Mouse (Mus musculus): ENCODE measurements around the gene Add1. TPM values are rescaled to one million over a fixed set of nuclear protein-coding genes. Genes with fewer than 3 reads are reported as not detected.
A peak's percentile ranks its signal among the peaks of the same experiment; 100 is the strongest.
"Not testable (repeated sequence)": the region's sequence is repeated elsewhere in the genome, so short reads cannot be mapped to it uniquely, and the experiment has no call there.

Add1 gene
- polyA plus RNA-seq, 1 experiment from 2014 or later = 222 TPM

GRCm38 (mm10) chr5:34563854-34564253, 9.6 kb upstream of the Add1 start:
- ATAC-seq (replicated peaks) = no peak

GRCm38 (mm10) chr5:34564291-34564690, 9.2 kb upstream of the Add1 start:
- no peak overlapping the region for H3K4me3 ChIP-seq
- H3K4me1 ChIP-seq = peaks cover 12% of the 10 kb centered on the region; the same call in 1 of the 2 replicates
- peaks cover 42% of the 10 kb centered on the region for H3K36me3 ChIP-seq
- H3K27ac ChIP-seq (replicated peaks) = no peak overlapping the region
- 87% methylated on average over 4 of the region's 4 CpGs for WGBS
- H3K27me3 ChIP-seq = no peaks in the 10 kb centered on the region
- no peak for ATAC-seq (replicated peaks)
- no peak overlapping the region for H3K4me2 ChIP-seq (replicated peaks)
- no peak overlapping the region for H3K9ac ChIP-seq (replicated peaks)
- H3K9me3 ChIP-seq = no peaks in the 10 kb centered on the region

More at GRCm38 (mm10) chr5:34563854-34564253, 9.6 kb upstream of the Add1 start:
- WGBS = 98% methylated on average over 1 of the region's 1 CpGs
- H3K4me2 ChIP-seq (replicated peaks) = no peak overlapping the region
- H3K4me1 ChIP-seq = peaks cover 12% of the 10 kb centered on the region; the same call in 1 of the 2 replicates
- H3K27me3 ChIP-seq = no peaks in the 10 kb centered on the region
- no peak overlapping the region for H3K27ac ChIP-seq (replicated peaks)
- H3K4me3 ChIP-seq = no peak overlapping the region
- H3K9ac ChIP-seq (replicated peaks) = no peak overlapping the region
- peaks cover 46% of the 10 kb centered on the region for H3K36me3 ChIP-seq
- no peaks in the 10 kb centered on the region for H3K9me3 ChIP-seq

DNA sequence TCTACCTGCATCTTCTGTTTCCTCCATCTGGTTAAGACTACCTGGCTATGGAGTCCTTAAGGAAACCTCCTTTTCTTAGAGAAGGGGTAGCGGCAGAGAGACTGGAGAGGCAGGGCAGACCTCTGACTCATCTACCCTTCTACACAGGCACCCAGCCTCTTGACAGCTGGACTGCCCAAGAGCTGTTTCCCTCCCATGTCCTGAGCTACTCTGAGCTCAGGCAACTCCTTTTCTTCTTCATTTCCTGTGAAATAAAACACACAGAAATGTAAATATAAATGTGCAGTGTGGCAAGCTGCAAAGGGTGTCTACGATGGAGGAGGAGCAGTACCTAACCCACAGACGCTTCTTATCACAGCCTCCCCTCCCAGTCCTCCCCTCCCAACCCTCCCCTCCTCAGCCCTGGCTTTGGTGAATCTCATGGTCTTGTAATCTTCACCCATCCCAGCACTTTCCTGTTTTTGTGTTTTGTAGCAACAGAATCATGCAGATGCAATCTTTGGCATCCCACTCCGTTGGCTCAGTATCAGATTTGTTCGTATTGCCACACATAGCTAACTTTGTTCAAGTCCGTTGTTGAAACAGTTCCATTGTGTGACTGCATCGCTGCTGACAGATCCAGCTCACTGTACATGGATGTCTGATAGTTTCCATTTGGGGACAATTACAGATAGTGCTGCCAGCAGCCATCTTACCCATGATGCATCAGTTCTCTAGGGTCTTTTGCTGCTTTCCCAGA, 7.8 kb upstream of the Add1 start:
- no peak overlapping the region for H3K9ac ChIP-seq (replicated peaks)
- H3K27ac ChIP-seq (replicated peaks) = peak overlapping the region; percentile 66
- 55% methylated on average over 7 of the region's 7 CpGs for whole genome bisulfite sequencing
- H3K27me3 ChIP-seq = no peaks in the 10 kb centered on the region
- H3K4me1 ChIP-seq = peaks cover 12% of the 10 kb centered on the region; the same call in 1 of the 2 replicates
- H3K36me3 ChIP-seq = peaks cover 28% of the 10 kb centered on the region
- H3K4me2 ChIP-seq (replicated peaks) = no peak overlapping the region
- no peaks in the 10 kb centered on the region for H3K9me3 ChIP-seq
- H3K4me3 ChIP-seq = no peak overlapping the region
- ATAC-seq (replicated peaks) = peak; percentile 54

DNA sequence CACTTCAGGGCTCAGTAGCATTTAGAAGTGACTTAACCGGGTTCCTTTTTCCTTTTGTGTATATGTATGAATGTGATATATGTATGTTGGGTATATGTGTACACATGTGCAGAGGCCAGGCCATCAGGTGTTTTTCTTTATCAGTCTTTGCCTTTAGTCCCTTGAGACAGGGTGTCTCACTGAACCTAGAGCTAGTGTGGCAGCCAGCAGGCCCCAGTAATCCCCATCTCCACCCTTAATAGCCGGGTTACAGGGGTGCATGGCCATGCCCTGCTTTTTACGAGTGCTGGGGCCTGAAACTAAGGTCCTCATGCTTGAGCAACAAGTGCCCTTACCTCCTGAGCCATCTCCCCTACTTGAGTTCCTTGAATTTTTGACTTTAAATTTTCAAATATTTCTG, 1.9 kb upstream of the Add1 start:
- Histone ChIP-seq H3K27ac (replicated peaks) (no peak overlapping the region), H3K9me3 (no peaks in the 10 kb centered on the region), H3K4me1 (peaks cover 22% of the 10 kb centered on the region), H3K9ac (replicated peaks) (no peak overlapping the region), H3K4me2 (replicated peaks) (no peak overlapping the region), H3K27me3 (no peaks in the 10 kb centered on the region), H3K4me3 (no peak overlapping the region), H3K36me3 (no peaks in the 10 kb centered on the region)
- WGBS = 91% methylated on average over 3 of the region's 3 CpGs
- ATAC-seq (replicated peaks) = no peak

GRCm38 (mm10) chr5:34572568-34572967, 896 bp upstream of the Add1 start:
- H3K27me3 ChIP-seq; H3K36me3 ChIP-seq; ATAC-seq (replicated peaks); H3K9me3 ChIP-seq: not testable (repeated sequence)
- Histone ChIP-seq H3K9ac (replicated peaks) (peak overlapping the region; percentile 99), H3K4me2 (replicated peaks) (peak overlapping the region; percentile 48), H3K4me1 (peaks cover 21% of the 10 kb centered on the region), H3K4me3 (peak overlapping the region; percentile 98), H3K27ac (replicated peaks) (peak overlapping the region; percentile 93)
- WGBS = 60% methylated on average over 4 of the region's 4 CpGs

DNA sequence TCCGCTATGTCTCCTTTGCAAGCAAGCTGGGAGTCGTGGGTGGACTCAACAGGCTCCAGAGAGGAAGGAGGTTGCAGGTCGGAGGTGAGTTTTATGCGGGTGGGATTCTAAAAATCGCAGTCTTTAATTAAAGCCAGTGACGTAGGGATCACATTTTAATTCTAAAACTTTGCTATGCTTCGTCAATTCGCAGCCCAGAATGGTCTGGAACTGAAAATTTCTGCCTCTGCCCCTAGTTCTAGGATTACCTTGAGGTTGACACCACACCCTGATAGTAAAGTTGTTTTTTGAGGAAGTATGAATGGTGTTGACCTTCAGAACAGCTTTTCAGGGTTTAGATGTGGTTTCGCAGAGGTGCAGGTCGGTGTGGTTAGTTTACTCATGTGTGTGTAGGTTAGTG, 1.3 kb downstream of the Add1 start:
- Histone ChIP-seq H3K27me3 (no peaks in the 10 kb centered on the region), H3K4me2 (replicated peaks) (peak overlapping the region; percentile 55), H3K9ac (replicated peaks) (peak overlapping the region; percentile 99), H3K9me3 (no peaks in the 10 kb centered on the region), H3K27ac (replicated peaks) (peak overlapping the region; percentile 93; the same call in 1 of the 2 replicates), H3K36me3 (no peaks in the 10 kb centered on the region), H3K4me1 (peaks cover 21% of the 10 kb centered on the region), H3K4me3 (peak overlapping the region; percentile 98)
- no peak for ATAC-seq (replicated peaks)
- 36% methylated on average over 10 of the region's 10 CpGs for WGBS

GRCm38 (mm10) chr5:34576286-34576685, 2.8 kb downstream of the Add1 start:
- peaks cover 21% of the 10 kb centered on the region for H3K4me1 ChIP-seq
- ATAC-seq (replicated peaks) = no peak
- no peak overlapping the region for H3K9ac ChIP-seq (replicated peaks)
- H3K27ac ChIP-seq (replicated peaks) = no peak overlapping the region
- no peak overlapping the region for H3K4me2 ChIP-seq (replicated peaks)
- no peaks in the 10 kb centered on the region for H3K36me3 ChIP-seq
- WGBS = 96% methylated on average over 1 of the region's 1 CpGs
- no peaks in the 10 kb centered on the region for H3K27me3 ChIP-seq
- H3K4me3 ChIP-seq = no peak overlapping the region
- no peaks in the 10 kb centered on the region for H3K9me3 ChIP-seq

DNA sequence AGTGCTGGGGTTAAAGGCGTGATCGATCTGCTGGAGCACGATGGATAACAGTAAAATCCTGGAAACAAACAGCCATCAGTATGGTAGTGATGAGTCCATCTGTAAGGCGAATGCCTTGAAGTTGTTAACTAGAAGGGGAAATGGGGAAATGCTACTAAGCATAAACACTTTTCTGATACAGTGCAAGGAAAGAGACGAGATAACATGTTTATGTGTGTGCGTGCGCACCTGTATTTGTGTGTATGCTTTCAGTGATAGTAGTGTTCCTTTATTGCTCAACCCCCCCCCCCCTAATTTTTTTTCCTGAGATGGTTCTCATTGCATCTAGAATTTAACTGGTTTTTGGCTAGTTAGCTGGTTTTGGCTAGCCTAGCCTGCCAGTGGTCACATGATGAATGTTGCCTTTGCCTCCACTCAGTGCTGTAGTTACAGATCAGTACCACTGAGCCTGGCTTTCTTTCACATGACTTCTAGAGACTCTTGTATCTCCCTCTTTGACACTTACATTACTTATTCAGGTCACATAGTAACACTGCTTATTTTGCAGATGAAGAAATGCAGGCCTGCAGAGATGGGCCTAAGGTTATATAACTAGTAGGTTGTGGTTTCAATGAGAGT, 4.7 kb downstream of the Add1 start:
- H3K9me3 ChIP-seq = no peaks in the 10 kb centered on the region
- H3K9ac ChIP-seq (replicated peaks) = no peak overlapping the region
- no peaks in the 10 kb centered on the region for H3K27me3 ChIP-seq
- peaks cover 24% of the 10 kb centered on the region for H3K4me1 ChIP-seq
- H3K4me3 ChIP-seq = no peak overlapping the region
- no peak overlapping the region for H3K27ac ChIP-seq (replicated peaks)
- no peaks in the 10 kb centered on the region for H3K36me3 ChIP-seq
- whole genome bisulfite sequencing = 99% methylated on average over 7 of the region's 7 CpGs
- H3K4me2 ChIP-seq (replicated peaks) = no peak overlapping the region
- no peak for ATAC-seq (replicated peaks)

GRCm38 (mm10) chr5:34579377-34579776, 5.9 kb downstream of the Add1 start:
- no peak overlapping the region for H3K9ac ChIP-seq (replicated peaks)
- H3K9me3 ChIP-seq = no peaks in the 10 kb centered on the region
- peaks cover 24% of the 10 kb centered on the region for H3K4me1 ChIP-seq
- H3K27ac ChIP-seq (replicated peaks) = no peak overlapping the region
- no peaks in the 10 kb centered on the region for H3K36me3 ChIP-seq
- no peaks in the 10 kb centered on the region for H3K27me3 ChIP-seq
- H3K4me2 ChIP-seq (replicated peaks) = no peak overlapping the region
- 93% methylated on average over 3 of the region's 3 CpGs for WGBS
- no peak for ATAC-seq (replicated peaks)
- H3K4me3 ChIP-seq = no peak overlapping the region

- not testable (repeated sequence) for H3K9ac ChIP-seq (replicated peaks); H3K9me3 ChIP-seq; H3K4me1 ChIP-seq; H3K36me3 ChIP-seq; H3K4me2 ChIP-seq (replicated peaks); H3K27me3 ChIP-seq; H3K4me3 ChIP-seq
- 49% methylated on average over 9 of the region's 10 CpGs for WGBS
- peak overlapping the region; percentile 53 for H3K27ac ChIP-seq (replicated peaks)
- ATAC-seq (replicated peaks) = peak; percentile 83
Measured at GRCm38 (mm10) chr5:34581671-34582313, 8.3 kb downstream of the Add1 start.

DNA sequence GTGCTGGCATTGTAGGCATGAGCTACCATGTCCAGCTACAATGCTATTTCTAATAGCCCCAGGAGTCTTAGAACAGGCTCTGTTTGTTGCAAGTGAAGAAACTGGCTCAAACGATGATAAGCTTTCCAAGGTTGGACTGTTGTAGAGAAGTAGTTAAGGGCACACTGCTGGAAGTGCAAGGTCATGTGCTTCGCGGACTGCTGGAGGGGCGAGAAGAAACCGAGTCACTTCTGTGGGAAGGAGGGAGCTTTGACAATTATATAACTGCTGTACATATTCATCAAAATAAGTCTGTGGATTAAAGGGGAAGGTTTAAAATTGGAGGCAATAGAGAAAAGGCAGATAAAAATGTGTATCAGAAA, 8.8 kb downstream of the Add1 start:
- H3K36me3 ChIP-seq = no peaks in the 10 kb centered on the region
- H3K27me3 ChIP-seq = no peaks in the 10 kb centered on the region
- no peaks in the 10 kb centered on the region for H3K9me3 ChIP-seq
- H3K27ac ChIP-seq (replicated peaks) = peak overlapping the region; percentile 53
- no peak overlapping the region for H3K4me2 ChIP-seq (replicated peaks)
- WGBS = 79% methylated on average over 5 of the region's 5 CpGs
- no peak overlapping the region for H3K4me3 ChIP-seq
- ATAC-seq (replicated peaks) = no peak
- H3K9ac ChIP-seq (replicated peaks) = no peak overlapping the region
- peaks cover 14% of the 10 kb centered on the region for H3K4me1 ChIP-seq

GRCm38 (mm10) chr5:34585216-34585615, 11.8 kb downstream of the Add1 start:
- WGBS = 64% methylated on average over 5 of the region's 5 CpGs
- no peak overlapping the region for H3K27ac ChIP-seq (replicated peaks)

More at GRCm38 (mm10) chr5:34585216-34585615, 11.8 kb downstream of the Add1 start:
- no peak for ATAC-seq (replicated peaks)
- Histone ChIP-seq H3K9me3 (no peaks in the 10 kb centered on the region), H3K9ac (replicated peaks) (no peak overlapping the region), H3K4me1 (peaks cover 19% of the 10 kb centered on the region), H3K4me3 (no peak overlapping the region), H3K4me2 (replicated peaks) (no peak overlapping the region), H3K27me3 (no peaks in the 10 kb centered on the region), H3K36me3 (no peaks in the 10 kb centered on the region)
